Mouse (Mus musculus) bone marrow macrophage, adult 2 months (primary cell): ENCODE data around the gene Elob.

Experiments
- CTCF ChIP-seq: IDR thresholded peaks from 2 replicates; pipeline ENCODE4 v1.5.1; 2012; ENCODE audit warnings: low read depth, mild to moderate bottlenecking, low read length, moderate library complexity
- POLR2A ChIP-seq: IDR thresholded peaks from 2 replicates; pipeline ENCODE4 v1.6.1; 2012; ENCODE audit warnings: mild to moderate bottlenecking, low read depth, low read length, borderline replicate concordance

- TF ChIP-seq CTCF: no peak
- no peak for TF ChIP-seq POLR2A
Observed at GRCm38 (mm10) chr17:23776216-23776615, 52.7 kb downstream of the Elob start.
